Mouse (Mus musculus) limb, embryonic 10.5 days (tissue): ENCODE results near the gene Elmod3. TPM values are rescaled to one million over a fixed set of nuclear protein-coding genes. Genes with fewer than 3 reads are reported as not detected.

ENCODE experiments used
- DNase-seq: peaks from one replicate; pipeline ENCODE4 v3.0.0-alpha.2; 2017; ENCODE audit warnings: low spot score
- H3K27ac ChIP-seq: fragments of 300-500 bp; sonication (generic); 2 replicates; pipeline ENCODE4 v1.5.1; 2016; ENCODE audit warnings: mild to moderate bottlenecking
- H3K27me3 ChIP-seq: fragments of 300-500 bp; sonication (generic); 2 replicates; pipeline ENCODE4 v1.6.1; 2016; ENCODE audit warnings: low read depth, mild to moderate bottlenecking; ENCODE audit not compliant: poor library complexity, severe bottlenecking
- H3K36me3 ChIP-seq: fragments of 300-500 bp; sonication (generic); 2 replicates; pipeline ENCODE4 v1.6.1; 2016; ENCODE audit warnings: mild to moderate bottlenecking, moderate library complexity
- H3K4me1 ChIP-seq: fragments of 300-500 bp; sonication (generic); 2 replicates; pipeline ENCODE4 v1.6.1; 2016
- H3K4me3 ChIP-seq: fragments of 300-500 bp; sonication (generic); 2 replicates; pipeline ENCODE4 v1.5.1; 2016; ENCODE audit warnings: mild to moderate bottlenecking, moderate library complexity
- H3K9me3 ChIP-seq: fragments of 300-500 bp; sonication (generic); replicated peaks from 2 replicates; pipeline ENCODE4 v1.6.1; 2016; ENCODE audit warnings: mild to moderate bottlenecking
- WGBS: fragments of 180-500 bp; shearing (Covaris S2); methylation state at CpG from one replicate; pipeline ENCODE4 v1.1.7; 2016; 5-methylcytosine and 5-hydroxymethylcytosine counted together
- polyA plus RNA-seq: library from polyadenylated mRNA; unstranded; fragments of >200 nt; fragmentation: Nextera tagmentation; extraction: Ambion mirVana; gene quantifications from 2 replicates; pipeline ENCODE4 v1.2.1, GENCODE M21; 2016

Elmod3 gene
- polyA plus RNA-seq, 1 experiment from 2014 or later = 14.6 TPM

DNA sequence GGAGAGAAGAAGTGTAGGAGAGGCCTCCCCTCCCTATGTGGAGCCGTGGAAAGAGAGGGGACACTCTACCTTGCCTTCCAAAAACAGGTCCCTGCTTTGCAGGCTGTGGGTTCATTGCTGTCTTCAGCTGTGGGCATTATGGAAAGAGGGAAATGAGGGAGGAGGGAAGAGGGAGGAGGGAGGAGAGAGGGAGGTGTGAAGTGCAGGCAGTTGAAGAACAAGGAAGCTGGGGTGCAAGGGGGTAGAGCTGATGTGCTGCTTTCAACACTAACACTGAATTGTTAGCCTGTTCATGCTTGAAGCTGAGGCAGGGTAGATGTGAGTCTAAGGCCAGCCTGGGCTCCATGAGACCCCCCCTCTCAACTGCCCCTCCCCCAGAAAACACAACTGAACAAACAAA, 79.4 kb downstream of the Elmod3 start:
- no peak for DNase-seq
- Histone ChIP-seq H3K27me3 (no peaks in the 10 kb centered on the region), H3K36me3 (no peaks in the 10 kb centered on the region), H3K4me3 (no peak overlapping the region), H3K9me3 (no peaks in the 10 kb centered on the region), H3K27ac (no peak overlapping the region), H3K4me1 (peaks cover 22% of the 10 kb centered on the region)
- WGBS = 89% methylated on average over 1 of the region's 1 CpGs

Other genes starting within 250 kb of the Elmod3 start
- gene Tmem150a, start 243.0 kb downstream of the Elmod3 start, polyA plus RNA-seq = 9.9 and 10.3 TPM in 2 replicates
- 109 TPM in 2 replicates for gene Rnf181, start 231.5 kb downstream of the Elmod3 start, polyA plus RNA-seq
- gene Vamp5, start 217.9 kb downstream of the Elmod3 start, polyA plus RNA-seq = 19.1 and 19.7 TPM in 2 replicates
- gene Vamp8, start 207.7 kb downstream of the Elmod3 start, polyA plus RNA-seq = 67.5 and 81.7 TPM in 2 replicates
- 20.2 and 25.9 TPM in 2 replicates for gene Ggcx, start 184.1 kb downstream of the Elmod3 start, polyA plus RNA-seq
- gene Mat2a, start 158.9 kb downstream of the Elmod3 start, polyA plus RNA-seq = 481 and 493 TPM in 2 replicates
- 0.15 TPM in 1 of 2 replicates, not detected in the other for gene Sh2d6, start 76.7 kb downstream of the Elmod3 start, polyA plus RNA-seq
- 20.8 and 23.3 TPM in 2 replicates for gene Capg, start 54.0 kb downstream of the Elmod3 start, polyA plus RNA-seq
- gene Retsat, start 62 bp upstream of the Elmod3 start, polyA plus RNA-seq = 9.9 and 10.1 TPM in 2 replicates
- gene Tgoln1, start 18.6 kb upstream of the Elmod3 start, polyA plus RNA-seq = 22.2 and 24.5 TPM in 2 replicates
- 36.3 and 40.0 TPM in 2 replicates for gene Tcf7l1, start 190.8 kb upstream of the Elmod3 start, polyA plus RNA-seq